Mouse (Mus musculus) embryonic facial prominence, embryonic 14.5 days (tissue): ENCODE measurements around the gene Tfap2d. TPM values are rescaled to one million over a fixed set of nuclear protein-coding genes. Genes with fewer than 3 reads are reported as not detected.

Source experiments
- ATAC-seq: fragments of 200-750 bp; cut with Nextera tagmentation; 2 replicates; pipeline ENCODE4 v1.8.0; 2017; ENCODE audit warnings: low read depth, moderate number of reproducible peaks, moderate TSS enrichment
- DNase-seq: peaks from one replicate; pipeline ENCODE4 v3.0.0-alpha.2; 2015; ENCODE audit warnings: low spot score
- H3K27ac ChIP-seq: fragments of 300-500 bp; sonication (generic); replicated peaks from 2 replicates; pipeline ENCODE4 v1.5.1; 2014; ENCODE audit warnings: low read depth, mild to moderate bottlenecking, low read length, moderate library complexity
- H3K27me3 ChIP-seq: fragments of 300-500 bp; sonication (generic); replicated peaks from 2 replicates; pipeline ENCODE4 v1.6.1; 2014; ENCODE audit warnings: low read length; ENCODE audit not compliant: control insufficient read depth, insufficient read depth
- H3K36me3 ChIP-seq: fragments of 300-500 bp; sonication (generic); 2 replicates; pipeline ENCODE4 v1.6.1; 2014; ENCODE audit warnings: low read length, mixed read lengths; ENCODE audit not compliant: control insufficient read depth, insufficient read depth
- H3K4me1 ChIP-seq: fragments of 300-500 bp; sonication (generic); 2 replicates; pipeline ENCODE4 v1.6.1; 2014; ENCODE audit warnings: antibody characterized with exemption, low read length; ENCODE audit not compliant: control insufficient read depth, insufficient read depth
- H3K4me2 ChIP-seq: fragments of 300-500 bp; sonication (generic); 2 replicates; pipeline ENCODE4 v1.6.1; 2014; ENCODE audit warnings: low read depth, mild to moderate bottlenecking, low read length, moderate library complexity, mixed read lengths
- H3K4me3 ChIP-seq: fragments of 300-500 bp; sonication (generic); 2 replicates; pipeline ENCODE4 v1.5.1; 2014; ENCODE audit warnings: low read depth, mild to moderate bottlenecking, low read length
- H3K9ac ChIP-seq: fragments of 300-500 bp; sonication (generic); 2 replicates; pipeline ENCODE4 v1.6.1; 2014; ENCODE audit warnings: low read depth, mild to moderate bottlenecking, low read length, moderate library complexity, mixed read lengths
- H3K9me3 ChIP-seq: fragments of 300-500 bp; sonication (generic); 2 replicates; pipeline ENCODE4 v1.6.1; 2016; ENCODE audit warnings: low read length; ENCODE audit not compliant: control insufficient read depth
- WGBS: fragments of 180-500 bp; shearing (Covaris S2); extraction: QIAGEN DNeasy Blood & Tissue Kit; methylation state at CpG from one replicate; pipeline ENCODE4 v1.1.7; 2014; 5-methylcytosine and 5-hydroxymethylcytosine counted together
- polyA plus RNA-seq: library from polyadenylated mRNA; unstranded; fragments of >200 nt; fragmentation: Nextera tagmentation; extraction: Ambion mirVana; gene quantifications from 2 replicates; pipeline ENCODE4 v1.2.1, GENCODE M21; 2014

Tfap2d gene
- polyA plus RNA-seq, 1 experiment from 2014 or later = not detected

GRCm38 (mm10) chr1:19213171-19213570, 110.3 kb downstream of the Tfap2d start:
- Histone ChIP-seq H3K9me3 (no peaks in the 10 kb centered on the region), H3K4me2 (peak overlapping the region; percentile 52), H3K27ac (peak overlapping the region; percentile 89; the same call in 1 of the 2 replicates), H3K4me3 (peak overlapping the region; percentile 46), H3K27me3 (peaks cover 85% of the 10 kb centered on the region), H3K4me1 (no peaks in the 10 kb centered on the region), H3K9ac (peak overlapping the region; percentile 78), H3K36me3 (no peaks in the 10 kb centered on the region)
- WGBS = 5% methylated on average over 4 of the region's 4 CpGs
- no peak for ATAC-seq
- DNase-seq = no peak

GRCm38 (mm10) chr1:19213851-19214395, 111.1 kb downstream of the Tfap2d start:
- H3K4me2 ChIP-seq = peak overlapping the region; percentile 52
- DNase-seq = no peak

More at GRCm38 (mm10) chr1:19213851-19214395, 111.1 kb downstream of the Tfap2d start:
- peak overlapping the region; percentile 74 for H3K27ac ChIP-seq
- no peaks in the 10 kb centered on the region for H3K36me3 ChIP-seq
- 2% methylated on average over 36 of the region's 36 CpGs for WGBS
- peaks cover 84% of the 10 kb centered on the region for H3K27me3 ChIP-seq
- peak overlapping the region; percentile 71 for H3K9ac ChIP-seq
- no peaks in the 10 kb centered on the region for H3K9me3 ChIP-seq
- H3K4me1 ChIP-seq = no peaks in the 10 kb centered on the region
- peak overlapping the region; percentile 46 for H3K4me3 ChIP-seq
- no peak for ATAC-seq

Other genes starting within 250 kb of the Tfap2d start
- 15.1 and 20.3 TPM in 2 replicates for gene Tfap2b, start 105.9 kb downstream of the Tfap2d start, polyA plus RNA-seq